Mouse (Mus musculus): Measurements from ENCODE around the gene Insm1.

DNA sequence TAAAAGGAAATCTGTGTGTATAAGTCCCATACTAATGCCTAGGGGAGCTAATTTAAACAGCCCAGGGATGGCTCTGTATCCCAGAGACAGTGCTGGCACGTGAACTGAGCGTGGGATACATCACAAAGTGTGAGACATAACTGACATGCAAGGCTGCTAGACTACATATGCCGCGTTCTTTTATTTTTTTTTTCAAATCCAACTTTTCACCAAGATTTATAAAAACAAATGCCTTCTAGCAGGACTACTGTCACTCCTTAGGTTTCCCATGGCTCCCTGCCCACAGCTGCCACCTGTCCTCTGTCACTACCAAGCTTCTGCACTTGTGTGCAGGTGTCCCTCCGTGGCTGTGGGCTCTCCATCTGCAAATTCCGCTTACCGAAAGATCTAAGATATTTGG, 47.5 kb upstream of the Insm1 start:
- TF ChIP-seq TAL1 (IDR thresholded peaks at IDR 0.05; ENCODE audit: low read length) (no peak), GATA1 (IDR thresholded peaks at IDR 0.05; ENCODE audit: low read length) (no peak)

Data from erythroblast, embryonic 14.5 days (primary cell).